Mouse (Mus musculus) cerebellum, adult 2 months (tissue): ENCODE data around the gene Gm12166.

Experiments used
- CTCF ChIP-seq: fragments of 200-500 bp; IDR thresholded peaks from 2 replicates; pipeline ENCODE4 v1.5.1; 2011; ENCODE audit warnings: low read depth, mild to moderate bottlenecking, control low read depth, low read length, moderate library complexity, borderline replicate concordance; ENCODE audit not compliant: insufficient read depth
- POLR2A ChIP-seq: fragments of 200-500 bp; IDR thresholded peaks from 2 replicates; pipeline ENCODE4 v1.6.1; 2011; ENCODE audit warnings: low read length, control low read depth, borderline replicate concordance; ENCODE audit not compliant: insufficient read depth

GRCm38 (mm10) chr11:46054311-46054710, 2.2 kb upstream of the Gm12166 start:
- TF ChIP-seq CTCF (no peak), POLR2A (no peak)
